Mouse (Mus musculus): Measurements from ENCODE around the gene Zbtb16.

DNA sequence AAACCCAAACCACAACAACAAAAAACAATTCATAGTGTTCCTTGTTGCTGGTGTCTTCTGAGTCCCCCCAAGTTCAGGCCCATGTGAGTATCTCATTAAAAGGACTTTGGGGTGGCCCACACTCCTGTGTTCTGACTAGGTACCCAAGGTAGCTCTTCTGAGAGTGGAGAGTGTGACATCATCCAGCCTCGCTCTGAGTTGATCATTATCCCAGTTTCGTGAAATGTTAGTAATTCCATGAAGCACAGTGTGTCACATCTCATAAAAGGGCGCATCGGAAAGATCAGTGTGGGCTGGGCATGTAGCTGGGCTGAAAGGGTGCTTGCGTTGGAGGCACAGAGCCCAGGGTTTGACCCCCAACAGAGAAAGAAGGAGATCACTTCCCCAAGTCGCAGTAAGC is 38.0 kb downstream of the Zbtb16 start:
- TF ChIP-seq CTCF (IDR thresholded peaks at IDR 0.05 in 2 of 3, conservative IDR thresholded peaks at IDR 0.05 in 1 of 3; ENCODE audit: control insufficient read depth in 1 of 3, insufficient read depth in 1 of 3, low read depth in 2 of 3, low read length in 3 of 3, poor library complexity in 1 of 3, severe bottlenecking in 1 of 3) (no peak), POLR2A (IDR thresholded peaks at IDR 0.05; ENCODE audit: control insufficient read depth in 1 of 2, insufficient read depth in 1 of 2, low read depth in 1 of 2, low read length in 2 of 2, poor library complexity in 1 of 2) (no peak), TAL1 (IDR thresholded peaks at IDR 0.05; ENCODE audit: low read length) (no peak), MAX (IDR thresholded peaks at IDR 0.05; ENCODE audit: low read length) (no peak), EP300 (IDR thresholded peaks at IDR 0.05; ENCODE audit: low read depth in 1 of 2, low read length in 2 of 2) (no peak), ELF1 (IDR thresholded peaks at IDR 0.05; ENCODE audit: low read depth, low read length) (no peak), TCF12 (IDR thresholded peaks at IDR 0.05; ENCODE audit: low read depth, low read length) (no peak), MEF2A (IDR thresholded peaks at IDR 0.05; ENCODE audit: extremely low read depth, insufficient replicate concordance, low read depth, low read length, poor library complexity, severe bottlenecking) (no peak), HCFC1 (IDR thresholded peaks at IDR 0.05; ENCODE audit: low read depth, low read length) (no peak), GATA1 (IDR thresholded peaks at IDR 0.05; ENCODE audit: low read depth, low read length) (no peak), GABPA (IDR thresholded peaks at IDR 0.05; ENCODE audit: low read depth, low read length) (no peak), USF1 (IDR thresholded peaks at IDR 0.05; ENCODE audit: low read depth, low read length) (no peak), ZNF384 (IDR thresholded peaks at IDR 0.05; ENCODE audit: low read depth, low read length) (no peak), POLR2AphosphoS5 (IDR thresholded peaks at IDR 0.05; ENCODE audit: borderline replicate concordance, low read depth, low read length) (no peak)
